Mouse (Mus musculus) lung, embryonic 16.5 days (tissue): Measurements from ENCODE around the gene Lgr4. TPM values are rescaled to one million over a fixed set of nuclear protein-coding genes. Genes with fewer than 3 reads are reported as not detected.

Experiments
- ATAC-seq: fragments of 200-750 bp; cut with Nextera tagmentation; 2 replicates; pipeline ENCODE4 v1.8.0; 2017; ENCODE audit warnings: low read depth, mild to moderate bottlenecking, moderate library complexity
- H3K27ac ChIP-seq: fragments of 300-500 bp; sonication (generic); 2 replicates; pipeline ENCODE4 v1.5.1; 2014; ENCODE audit warnings: mild to moderate bottlenecking, control low read depth, low read length
- H3K27me3 ChIP-seq: fragments of 300-500 bp; sonication (generic); 2 replicates; pipeline ENCODE4 v1.6.1; 2014; ENCODE audit warnings: low read depth, low read length, mixed read lengths; ENCODE audit not compliant: control insufficient read depth, insufficient read depth
- H3K36me3 ChIP-seq: fragments of 300-500 bp; sonication (generic); 2 replicates; pipeline ENCODE4 v1.6.1; 2014; ENCODE audit warnings: low read length; ENCODE audit not compliant: control insufficient read depth, insufficient read depth
- H3K4me1 ChIP-seq: fragments of 300-500 bp; sonication (generic); replicated peaks from 2 replicates; pipeline ENCODE4 v1.6.1; 2014; ENCODE audit warnings: low read length, mixed read lengths; ENCODE audit not compliant: control insufficient read depth, insufficient read depth
- H3K4me2 ChIP-seq: fragments of 300-500 bp; sonication (generic); 2 replicates; pipeline ENCODE4 v1.6.1; 2014; ENCODE audit warnings: low read depth, low read length, control low read depth
- H3K4me3 ChIP-seq: fragments of 300-500 bp; sonication (generic); 2 replicates; pipeline ENCODE4 v1.5.1; 2014; ENCODE audit warnings: mild to moderate bottlenecking, low read length, control low read depth
- H3K9ac ChIP-seq: fragments of 300-500 bp; sonication (generic); 2 replicates; pipeline ENCODE4 v1.6.1; 2014; ENCODE audit warnings: low read length, control low read depth
- H3K9me3 ChIP-seq: fragments of 300-500 bp; sonication (generic); 2 replicates; pipeline ENCODE4 v1.6.1; 2016; ENCODE audit warnings: low read length; ENCODE audit not compliant: control insufficient read depth
- WGBS: fragments of 180-500 bp; shearing (Covaris S2); extraction: QIAGEN DNeasy Blood & Tissue Kit; methylation state at CpG from one replicate; pipeline ENCODE4 v1.1.7; 2014; 5-methylcytosine and 5-hydroxymethylcytosine counted together
- polyA plus RNA-seq: library from polyadenylated mRNA; unstranded; fragments of >200 nt; fragmentation: Nextera tagmentation; extraction: Ambion mirVana; gene quantifications from 2 replicates; pipeline ENCODE4 v1.2.1, GENCODE M21; 2015

Lgr4 gene
- polyA plus RNA-seq, 1 experiment from 2014 or later: 2.0 TPM

- peaks cover 17% of the 10 kb centered on the region for H3K27me3 ChIP-seq
- H3K36me3 ChIP-seq: no peaks in the 10 kb centered on the region
- peak overlapping the region; percentile 71 for H3K4me3 ChIP-seq
- peak; percentile 2; the same call in 1 of the 2 replicates for ATAC-seq
- peak overlapping the region; percentile 52 for H3K4me2 ChIP-seq
- H3K9me3 ChIP-seq: no peaks in the 10 kb centered on the region
- no peak overlapping the region for H3K27ac ChIP-seq
- H3K9ac ChIP-seq: no peak overlapping the region
- WGBS: 5% methylated on average over 11 of the region's 11 CpGs
- peaks cover 11% of the 10 kb centered on the region for H3K4me1 ChIP-seq
These were observed 508 bp upstream of the Lgr4 start for GRCm38 (mm10) chr2:109916782-109917495.

- Histone ChIP-seq H3K27me3 (peaks cover 17% of the 10 kb centered on the region), H3K4me2 (peak overlapping the region; percentile 92), H3K27ac (no peak overlapping the region), H3K36me3 (no peaks in the 10 kb centered on the region), H3K4me1 (peaks cover 11% of the 10 kb centered on the region), H3K9ac (peak overlapping the region; percentile 84), H3K9me3 (no peaks in the 10 kb centered on the region), H3K4me3 (peak overlapping the region; percentile 71)
- ATAC-seq: no peak
- WGBS: 15% methylated on average over 22 of the region's 22 CpGs
These were observed 1.3 kb downstream of the Lgr4 start for GRCm38 (mm10) chr2:109918592-109919262.

GRCm38 (mm10) chr2:109920471-109920870 lies 3.0 kb downstream of the Lgr4 start:
- Histone ChIP-seq H3K4me2 (no peak overlapping the region), H3K27ac (no peak overlapping the region)
- 85% methylated on average over 7 of the region's 7 CpGs for WGBS

GRCm38 (mm10) chr2:109921298-109922035 lies 4.0 kb downstream of the Lgr4 start:
- no peak overlapping the region for H3K4me3 ChIP-seq
- no peak overlapping the region for H3K9ac ChIP-seq
- ATAC-seq: no peak
- H3K4me2 ChIP-seq: no peak overlapping the region
- peaks cover 6% of the 10 kb centered on the region for H3K27me3 ChIP-seq
- H3K4me1 ChIP-seq: peaks cover 11% of the 10 kb centered on the region
- no peaks in the 10 kb centered on the region for H3K9me3 ChIP-seq
- no peaks in the 10 kb centered on the region for H3K36me3 ChIP-seq
- H3K27ac ChIP-seq: no peak overlapping the region
- 71% methylated on average over 8 of the region's 8 CpGs for WGBS

More at GRCm38 (mm10) chr2:109920471-109920870, 3.0 kb downstream of the Lgr4 start:
- H3K36me3 ChIP-seq: no peaks in the 10 kb centered on the region
- no peak overlapping the region for H3K4me3 ChIP-seq
- H3K9me3 ChIP-seq: no peaks in the 10 kb centered on the region
- H3K4me1 ChIP-seq: peaks cover 11% of the 10 kb centered on the region
- no peak for ATAC-seq
- peaks cover 9% of the 10 kb centered on the region for H3K27me3 ChIP-seq
- no peak overlapping the region for H3K9ac ChIP-seq

GRCm38 (mm10) chr2:109922306-109922705 lies 4.9 kb downstream of the Lgr4 start:
- Histone ChIP-seq H3K36me3 (no peaks in the 10 kb centered on the region), H3K9ac (no peak overlapping the region), H3K4me2 (no peak overlapping the region), H3K27ac (no peak overlapping the region), H3K27me3 (peaks cover 6% of the 10 kb centered on the region), H3K9me3 (no peaks in the 10 kb centered on the region), H3K4me1 (peaks cover 7% of the 10 kb centered on the region), H3K4me3 (no peak overlapping the region)
- ATAC-seq: no peak
- WGBS: 81% methylated on average over 3 of the region's 3 CpGs

- WGBS: 74% methylated on average over 3 of the region's 3 CpGs
- no peak overlapping the region for H3K4me3 ChIP-seq
- H3K36me3 ChIP-seq: no peaks in the 10 kb centered on the region
- H3K9me3 ChIP-seq: no peaks in the 10 kb centered on the region
- H3K27ac ChIP-seq: no peak overlapping the region
- no peak for ATAC-seq
- peaks cover 6% of the 10 kb centered on the region for H3K27me3 ChIP-seq
- peaks cover 7% of the 10 kb centered on the region for H3K4me1 ChIP-seq
- H3K4me2 ChIP-seq: no peak overlapping the region
- no peak overlapping the region for H3K9ac ChIP-seq
These were observed 5.6 kb downstream of the Lgr4 start for GRCm38 (mm10) chr2:109923031-109923430.

GRCm38 (mm10) chr2:109923945-109924344 lies 6.5 kb downstream of the Lgr4 start:
- WGBS: 93% methylated on average over 3 of the region's 3 CpGs
- H3K4me1 ChIP-seq: no peaks in the 10 kb centered on the region; the same call in 1 of the 2 replicates

GRCm38 (mm10) chr2:109926984-109927383 lies 9.5 kb downstream of the Lgr4 start:
- Histone ChIP-seq H3K4me3 (no peak overlapping the region), H3K9me3 (no peaks in the 10 kb centered on the region), H3K9ac (no peak overlapping the region), H3K4me2 (no peak overlapping the region), H3K27ac (no peak overlapping the region), H3K27me3 (no peaks in the 10 kb centered on the region; the same call in 1 of the 2 replicates), H3K36me3 (no peaks in the 10 kb centered on the region), H3K4me1 (no peaks in the 10 kb centered on the region)
- no peak for ATAC-seq
- 79% methylated on average over 4 of the region's 4 CpGs for WGBS

More at GRCm38 (mm10) chr2:109923945-109924344, 6.5 kb downstream of the Lgr4 start:
- no peaks in the 10 kb centered on the region for H3K9me3 ChIP-seq
- no peak overlapping the region for H3K4me2 ChIP-seq
- no peak overlapping the region for H3K9ac ChIP-seq
- ATAC-seq: no peak
- H3K4me3 ChIP-seq: no peak overlapping the region
- peaks cover 6% of the 10 kb centered on the region for H3K27me3 ChIP-seq
- H3K36me3 ChIP-seq: no peaks in the 10 kb centered on the region
- H3K27ac ChIP-seq: no peak overlapping the region

GRCm38 (mm10) chr2:109927446-109927845 lies 10.0 kb downstream of the Lgr4 start:
- Histone ChIP-seq H3K9ac (no peak overlapping the region), H3K4me2 (no peak overlapping the region), H3K4me1 (0 out of 2 replicates have a peak, but pooled peaks cover 2% of the 10 kb centered on the region), H3K9me3 (no peaks in the 10 kb centered on the region), H3K27me3 (no peaks in the 10 kb centered on the region; the same call in 1 of the 2 replicates), H3K4me3 (no peak overlapping the region), H3K27ac (no peak overlapping the region), H3K36me3 (no peaks in the 10 kb centered on the region)
- WGBS: 80% methylated on average over 7 of the region's 7 CpGs
- ATAC-seq: no peak
